Mouse (Mus musculus): ENCODE data around the gene Tnfaip3. TPM values are rescaled to one million over a fixed set of nuclear protein-coding genes. Genes with fewer than 3 reads are reported as not detected.

Tnfaip3 gene
- total RNA-seq (2014; rRNA removed) = 3.6 TPM in 2 replicates
- 1.2 and 1.4 TPM in 2 replicates for polyA plus RNA-seq (2015; fragmentation: Nextera tagmentation; extraction: Ambion mirVana)

GRCm38 (mm10) chr10:19015257-19015862 lies at the start of gene Tnfaip3:
TSS of gene Tnfaip3 (minus strand) at chr10:19015657.
- Histone ChIP-seq H3K4me3 (ENCODE audit: low read depth, low read length) (peak within 1 kb of the TSS; percentile 70), H3K27ac (ENCODE audit: low read depth, low read length) (peak within 1 kb of the TSS; percentile 38), H3K9me3 (ENCODE audit: low read length) (no peaks in the 10 kb centered on the region), H3K4me2 (ENCODE audit: low read depth, low read length, poor library complexity, severe bottlenecking) (peak within 1 kb of the TSS; percentile 84), H3K36me3 (ENCODE audit: insufficient read depth, low read length) (no peaks in the 10 kb centered on the region), H3K27me3 (ENCODE audit: insufficient read depth, low read length) (no peaks in the 10 kb centered on the region), H3K4me1 (ENCODE audit: insufficient read depth, low read length) (no peaks in the 10 kb centered on the region), H3K9ac (replicated peaks; ENCODE audit: low read length, poor library complexity, severe bottlenecking) (peak within 1 kb of the TSS; percentile 65)
- WGBS = 1% methylated on average over 38 of the region's 38 CpGs
- DNase-seq (ENCODE audit: low spot score) (peak; percentile 92), ATAC-seq (ENCODE audit: low FRiP score) (peak; percentile 96)
- TF ChIP-seq CTCF (IDR thresholded peaks at IDR 0.05) = peak; percentile 98

DNA sequence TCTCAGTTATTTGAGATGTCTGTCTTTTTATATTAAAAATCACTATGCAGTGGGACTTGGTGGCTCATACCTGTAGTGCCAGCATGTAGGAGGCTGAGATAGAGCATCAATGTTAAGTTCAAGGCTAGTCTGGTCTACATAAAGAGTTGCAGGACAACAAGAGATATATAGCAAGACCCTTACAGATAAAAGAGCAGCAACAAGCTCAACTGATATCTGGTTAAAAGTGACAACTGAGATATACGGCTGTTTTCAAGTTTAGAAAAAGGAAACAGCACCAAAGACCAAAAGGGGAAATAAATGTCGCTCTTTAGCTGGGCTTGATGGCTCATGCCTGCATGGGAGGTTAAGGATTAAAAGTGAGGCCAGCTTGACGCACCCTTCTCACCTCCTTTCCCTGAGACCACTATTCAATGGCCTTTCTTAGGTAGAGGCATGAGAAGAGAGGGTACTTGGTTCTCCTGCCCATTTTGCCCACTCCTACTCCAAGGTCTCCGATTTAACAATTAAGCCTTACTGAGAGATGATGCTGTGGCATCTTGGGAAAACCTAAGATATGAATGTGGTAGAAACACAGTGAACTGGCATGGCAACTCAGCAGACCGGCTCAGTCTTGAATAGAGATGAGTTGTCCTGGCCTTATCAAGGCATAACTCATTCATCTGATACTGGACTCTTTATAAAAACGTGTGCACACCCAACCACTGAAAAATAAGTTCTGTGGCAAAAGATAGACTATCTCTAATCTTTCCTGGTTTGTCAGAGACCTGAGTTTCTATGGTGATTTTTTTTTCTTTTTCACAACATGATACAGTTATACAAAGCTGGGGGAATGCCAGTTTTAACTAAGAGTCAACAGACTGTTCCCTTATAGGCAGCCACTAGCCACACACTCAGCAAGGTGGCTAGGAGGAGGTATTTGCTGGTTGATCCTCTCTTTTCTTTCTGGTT lies 49.5 kb upstream of the Tnfaip3 start:
- no peak for ATAC-seq (ENCODE audit: low FRiP score)
- WGBS = 80% methylated on average over 6 of the region's 6 CpGs
- Histone ChIP-seq H3K36me3 (ENCODE audit: insufficient read depth, low read length) (no peaks in the 10 kb centered on the region), H3K27ac (ENCODE audit: low read depth, low read length) (no peak overlapping the region), H3K9ac (replicated peaks; ENCODE audit: low read length, poor library complexity, severe bottlenecking) (no peak overlapping the region), H3K4me3 (ENCODE audit: low read depth, low read length) (no peak overlapping the region), H3K4me1 (ENCODE audit: insufficient read depth, low read length) (no peaks in the 10 kb centered on the region), H3K9me3 (ENCODE audit: low read length) (no peaks in the 10 kb centered on the region), H3K27me3 (ENCODE audit: insufficient read depth, low read length) (no peaks in the 10 kb centered on the region), H3K4me2 (ENCODE audit: low read depth, low read length, poor library complexity, severe bottlenecking) (no peak overlapping the region)
- TF ChIP-seq CTCF (IDR thresholded peaks at IDR 0.05) = no peak
- DNase-seq (ENCODE audit: low spot score) = no peak

DNA sequence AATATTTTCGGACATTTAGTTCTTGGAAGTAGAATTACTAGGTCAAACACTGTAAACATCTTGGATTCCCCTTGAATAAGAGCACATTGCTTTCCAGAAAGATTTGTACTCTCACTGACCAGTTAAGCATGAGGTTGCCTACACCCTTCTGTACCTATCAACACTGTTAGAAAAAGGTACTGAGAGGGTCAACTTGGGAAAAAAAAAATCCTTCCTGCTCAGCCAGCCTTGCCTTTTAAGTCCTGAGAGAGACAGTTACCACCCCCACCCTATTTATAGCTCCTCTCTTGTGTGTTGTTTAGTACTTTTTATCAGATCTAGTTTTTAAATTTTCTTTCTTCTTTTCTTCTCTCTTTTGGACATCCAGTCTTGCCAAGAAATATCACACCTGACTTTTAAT lies 48.2 kb upstream of the Tnfaip3 start:
- 89% methylated on average over 1 of the region's 1 CpGs for WGBS
- H3K27me3 ChIP-seq (ENCODE audit: insufficient read depth, low read length) = no peaks in the 10 kb centered on the region
- H3K9me3 ChIP-seq (ENCODE audit: low read length) = no peaks in the 10 kb centered on the region
- no peak overlapping the region for H3K4me2 ChIP-seq (ENCODE audit: low read depth, low read length, poor library complexity, severe bottlenecking)
- no peak for ATAC-seq (ENCODE audit: low FRiP score)
- TF ChIP-seq CTCF (IDR thresholded peaks at IDR 0.05) = no peak
- DNase-seq (ENCODE audit: low spot score) = no peak
- no peaks in the 10 kb centered on the region for H3K4me1 ChIP-seq (ENCODE audit: insufficient read depth, low read length)
- H3K4me3 ChIP-seq (ENCODE audit: low read depth, low read length) = no peak overlapping the region
- no peak overlapping the region for H3K27ac ChIP-seq (ENCODE audit: low read depth, low read length)
- H3K9ac ChIP-seq (replicated peaks; ENCODE audit: low read length, poor library complexity, severe bottlenecking) = no peak overlapping the region
- no peaks in the 10 kb centered on the region for H3K36me3 ChIP-seq (ENCODE audit: insufficient read depth, low read length)

DNA sequence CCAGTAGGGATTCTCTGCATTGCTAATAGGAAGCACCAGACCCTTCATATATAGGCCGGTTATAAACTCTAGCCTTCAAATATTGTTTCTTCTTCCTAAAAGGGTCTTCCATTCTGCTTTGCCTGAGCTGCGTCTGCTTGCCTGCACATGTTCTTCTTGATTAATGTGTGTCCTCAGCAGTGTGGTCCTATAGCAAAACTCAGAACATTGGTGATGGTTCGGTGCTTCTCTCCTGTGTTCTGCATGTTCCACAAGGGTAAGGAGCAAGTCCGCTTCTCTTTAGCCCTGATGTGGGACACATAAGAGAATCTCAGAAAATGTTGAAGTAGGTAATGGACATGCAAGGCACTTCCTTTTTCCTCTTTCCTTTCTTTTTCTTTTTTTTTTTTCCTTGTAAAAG lies 47.8 kb upstream of the Tnfaip3 start:
- Histone ChIP-seq H3K4me3 (ENCODE audit: low read depth, low read length) (no peak overlapping the region), H3K9me3 (ENCODE audit: low read length) (no peaks in the 10 kb centered on the region), H3K4me1 (ENCODE audit: insufficient read depth, low read length) (no peaks in the 10 kb centered on the region), H3K9ac (replicated peaks; ENCODE audit: low read length, poor library complexity, severe bottlenecking) (no peak overlapping the region), H3K27ac (ENCODE audit: low read depth, low read length) (no peak overlapping the region), H3K4me2 (ENCODE audit: low read depth, low read length, poor library complexity, severe bottlenecking) (no peak overlapping the region), H3K36me3 (ENCODE audit: insufficient read depth, low read length) (no peaks in the 10 kb centered on the region), H3K27me3 (ENCODE audit: insufficient read depth, low read length) (no peaks in the 10 kb centered on the region)
- TF ChIP-seq CTCF (IDR thresholded peaks at IDR 0.05) = no peak
- ATAC-seq (ENCODE audit: low FRiP score) (no peak), DNase-seq (ENCODE audit: low spot score) (no peak)
- 93% methylated on average over 4 of the region's 4 CpGs for WGBS

GRCm38 (mm10) chr10:19062098-19062905 lies 46.8 kb upstream of the Tnfaip3 start:
- H3K9ac ChIP-seq (replicated peaks; ENCODE audit: low read length, poor library complexity, severe bottlenecking) = no peak overlapping the region
- TF ChIP-seq CTCF (IDR thresholded peaks at IDR 0.05) = no peak
- WGBS = 68% methylated on average over 15 of the region's 15 CpGs
- H3K9me3 ChIP-seq (ENCODE audit: low read length) = no peaks in the 10 kb centered on the region
- no peak overlapping the region for H3K27ac ChIP-seq (ENCODE audit: low read depth, low read length)
- DNase-seq (ENCODE audit: low spot score) (peak; percentile 12), ATAC-seq (ENCODE audit: low FRiP score) (no peak)
- no peaks in the 10 kb centered on the region for H3K27me3 ChIP-seq (ENCODE audit: insufficient read depth, low read length)
- no peaks in the 10 kb centered on the region for H3K4me1 ChIP-seq (ENCODE audit: insufficient read depth, low read length)
- H3K4me2 ChIP-seq (ENCODE audit: low read depth, low read length, poor library complexity, severe bottlenecking) = no peak overlapping the region
- H3K36me3 ChIP-seq (ENCODE audit: insufficient read depth, low read length) = no peaks in the 10 kb centered on the region
- H3K4me3 ChIP-seq (ENCODE audit: low read depth, low read length) = no peak overlapping the region
